Mouse (Mus musculus) adrenal gland, postnatal 10 days (tissue): ENCODE data around the gene Tbx10. TPM values are rescaled to one million over a fixed set of nuclear protein-coding genes. Genes with fewer than 3 reads are reported as not detected.
"Not testable (repeated sequence)": the region's sequence is repeated elsewhere in the genome, so short reads cannot be mapped to it uniquely, and the experiment has no call there.

ENCODE experiments used
- DNase-seq: peaks from one replicate; pipeline ENCODE4 v3.0.0; 2021; ENCODE audit warnings: mixed read lengths
- total RNA-seq, 2 experiments: library from RNA; stranded (reverse); gene quantifications; 2 replicates each; pipeline ENCODE4 v1.2.3; 2021

Gene Tbx10
- total RNA-seq, 2 experiments from 2014 or later: not detected

DNA sequence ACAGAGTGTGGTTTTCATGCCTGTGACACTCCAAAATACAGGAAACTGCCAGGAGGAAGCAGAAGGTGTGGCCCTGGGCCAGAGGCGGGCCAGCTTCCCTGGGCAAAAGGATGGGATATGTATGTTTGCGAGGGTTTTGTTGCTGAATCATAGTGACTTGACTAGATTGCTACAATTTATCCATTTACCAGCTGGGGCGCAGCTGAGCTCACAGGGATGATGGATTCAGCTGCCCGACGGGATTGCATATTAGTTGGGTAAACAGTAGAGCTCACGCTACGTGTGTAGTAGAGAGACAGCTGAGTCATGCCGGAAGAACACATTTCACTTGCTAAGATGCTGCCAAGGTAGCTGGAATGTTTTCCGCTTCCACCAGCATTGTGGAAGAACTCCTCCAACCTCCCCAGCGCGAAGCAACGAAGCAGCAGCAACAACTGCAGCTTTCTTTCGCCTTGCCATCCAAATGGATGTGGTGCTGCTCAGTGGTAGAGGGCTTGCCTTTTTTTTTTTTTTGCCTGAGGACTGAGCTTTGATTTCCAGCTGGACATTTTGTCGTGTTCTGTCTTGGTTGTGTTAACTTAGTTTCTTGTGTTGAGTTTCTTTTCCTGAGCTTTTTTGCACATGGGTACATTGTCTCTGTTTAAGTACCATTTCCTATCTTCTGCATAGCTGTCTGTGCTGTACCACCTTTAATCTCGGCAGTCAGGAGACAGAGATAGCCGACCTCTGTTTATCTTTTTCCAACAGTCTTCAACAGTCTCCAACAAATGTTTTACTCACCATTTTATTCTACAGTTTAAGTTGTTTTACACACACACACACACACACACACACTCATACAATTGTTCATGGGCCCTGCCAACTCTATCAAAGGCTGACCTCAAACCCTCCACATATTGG lies 53.7 kb downstream of the Tbx10 start, which contains the start of gene Gstp2:
Gene Gstp2 (minus strand): TSS at position 58 of the 900 bp plus-strand sequence.
- DNase-seq: peak; percentile 79

- no peak for DNase-seq
Observed at GRCm38 (mm10) chr19:4046866-4047254, 54.3 kb downstream of the Tbx10 start.

DNA sequence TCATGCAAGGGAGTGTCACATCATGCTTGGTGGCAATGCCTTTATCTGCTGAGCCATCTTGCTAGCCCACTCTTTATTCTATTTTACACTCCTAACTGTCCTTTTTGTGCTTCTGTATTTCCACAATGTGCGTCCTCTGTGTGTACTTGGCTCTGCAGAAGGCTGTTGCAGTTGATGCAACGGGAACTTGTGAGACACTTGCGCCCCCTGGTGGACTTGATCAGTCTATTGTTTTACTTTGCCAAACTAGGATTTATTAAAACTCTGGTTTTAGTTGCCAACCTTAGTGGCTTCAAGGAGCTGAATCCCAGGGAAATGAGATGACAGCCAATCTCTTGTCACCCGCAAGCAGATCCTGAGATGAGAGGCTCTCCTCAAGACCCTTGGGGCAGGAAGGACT lies 55.3 kb downstream of the Tbx10 start:
- DNase-seq: peak; percentile 91

- not testable (repeated sequence) for DNase-seq
Observed at GRCm38 (mm10) chr19:4049069-4049468, 56.5 kb downstream of the Tbx10 start.

Other genes with a start within 250 kb of the Tbx10 start
- gene Kmt5b, start 225.3 kb upstream of the Tbx10 start, total RNA-seq: 10 to 100 TPM; 42.2 to 55.8 TPM
- 10 to 100 TPM; 46.6 to 53.1 TPM for gene Chka, start 141.0 kb upstream of the Tbx10 start, total RNA-seq
- 10 to 100 TPM; 40.7 to 52.9 TPM for gene Tcirg1, start 85.6 kb upstream of the Tbx10 start, total RNA-seq
- 100 to 1,000 TPM; 409 to 436 TPM for gene Ndufs8, start 80.0 kb upstream of the Tbx10 start, total RNA-seq
- gene Aldh3b1, start 62.9 kb upstream of the Tbx10 start, total RNA-seq: 10 to 100 TPM; 50.9 to 71.0 TPM
- 10 to 100 TPM; 42.5 to 47.5 TPM for gene Unc93b1, start 57.6 kb upstream of the Tbx10 start, total RNA-seq
- under 1 TPM; 0.63 to 0.76 TPM for gene Aldh3b3, start 34.1 kb upstream of the Tbx10 start, total RNA-seq
- 10 to 100 TPM in 1 of 2 experiments, 1 to 10 TPM in 1; 8.9 to 11.2 TPM for gene Aldh3b2, start 20.4 kb upstream of the Tbx10 start, total RNA-seq
- 10 to 100 TPM; 32.0 to 33.3 TPM for gene Acy3, start 6.2 kb upstream of the Tbx10 start, total RNA-seq
- 10 to 100 TPM; 39.4 to 40.5 TPM for gene Nudt8, start 7.8 kb downstream of the Tbx10 start, total RNA-seq
- gene Gm49405, start 7.9 kb downstream of the Tbx10 start, total RNA-seq: 1 to 10 TPM in 1 of 2 experiments, under 1 TPM in 1; 0.72 to 1.9 TPM
- gene Doc2g, start 10.6 kb downstream of the Tbx10 start, total RNA-seq: 1 to 10 TPM; 1.3 to 3.0 TPM
- gene Ndufv1, start 20.1 kb downstream of the Tbx10 start, total RNA-seq: 100 to 1,000 TPM; 683 to 759 TPM
- 100 to 1,000 TPM; 270 to 316 TPM for gene Gstp1, start 45.2 kb downstream of the Tbx10 start, total RNA-seq
- 10 to 100 TPM; 34.9 to 50.2 TPM for gene Gstp2, start 53.3 kb downstream of the Tbx10 start, total RNA-seq
- gene Gstp3, start 66.8 kb downstream of the Tbx10 start, total RNA-seq: 10 to 100 TPM; 42.6 to 90.1 TPM
- under 1 TPM in 1 of 2 experiments, not detected in 1; 0.63 TPM for gene Cabp2, start 88.8 kb downstream of the Tbx10 start, total RNA-seq
- gene Cdk2ap2, start 104.4 kb downstream of the Tbx10 start, total RNA-seq: 10 to 100 TPM; 56.3 to 64.1 TPM
- gene Pitpnm1, start 107.2 kb downstream of the Tbx10 start, total RNA-seq: 10 to 100 TPM; 59.7 to 75.1 TPM
- gene Aip, start 133.1 kb downstream of the Tbx10 start, total RNA-seq: 10 to 100 TPM; 71.5 to 73.4 TPM
- gene Gpr152, start 147.0 kb downstream of the Tbx10 start, total RNA-seq: not detected
- gene Cabp4, start 151.3 kb downstream of the Tbx10 start, total RNA-seq: 1 to 10 TPM in 1 of 2 experiments, under 1 TPM in 1; 0.69 to 1.9 TPM
- 100 to 1,000 TPM; 185 to 193 TPM for gene Coro1b, start 155.9 kb downstream of the Tbx10 start, total RNA-seq
- gene Ptprcap, start 160.9 kb downstream of the Tbx10 start, total RNA-seq: 10 to 100 TPM; 11.5 to 14.0 TPM
- 10 to 100 TPM; 26.5 to 38.2 TPM for gene Rps6kb2, start 170.6 kb downstream of the Tbx10 start, total RNA-seq
- 1 to 10 TPM; 4.8 to 8.8 TPM for gene Carns1, start 182.7 kb downstream of the Tbx10 start, total RNA-seq
- gene Tbc1d10c, start 198.5 kb downstream of the Tbx10 start, total RNA-seq: 1 to 10 TPM; 4.2 to 6.6 TPM
- 100 to 1,000 TPM; 411 to 414 TPM for gene Ppp1ca, start 199.3 kb downstream of the Tbx10 start, total RNA-seq
- gene Rad9a, start 208.9 kb downstream of the Tbx10 start, total RNA-seq: 10 to 100 TPM in 1 of 2 experiments, 1 to 10 TPM in 1; 7.4 to 10.8 TPM
- 1 to 10 TPM; 8.3 to 9.8 TPM for gene Clcf1, start 221.5 kb downstream of the Tbx10 start, total RNA-seq
- not detected for gene AC109138.7, start 221.6 kb downstream of the Tbx10 start, total RNA-seq
- gene Pold4, start 239.1 kb downstream of the Tbx10 start, total RNA-seq: 10 to 100 TPM; 34.7 to 35.6 TPM